ENCODE assay signal across 8 mouse cellular contexts in the genomic region with DNA sequence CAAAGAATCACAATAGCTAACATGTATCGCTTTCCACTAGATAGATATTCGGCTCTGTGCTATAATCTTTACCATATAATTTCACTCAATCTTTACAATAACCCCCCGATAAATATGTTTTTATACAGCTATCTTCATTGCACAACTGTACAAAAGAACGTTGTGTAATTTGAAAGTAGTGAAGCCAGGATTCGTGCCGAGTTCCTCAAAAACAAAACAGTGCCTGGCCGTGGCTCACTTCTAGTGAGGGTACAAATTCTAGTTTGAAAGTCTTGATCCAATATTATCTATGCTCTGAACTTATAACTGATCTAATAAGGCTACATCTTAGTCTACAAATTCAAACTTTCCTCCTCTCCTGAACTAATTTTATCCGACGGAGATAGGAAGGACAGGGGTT. TPM values are rescaled to one million over a fixed set of nuclear protein-coding genes. Genes with fewer than 3 reads are reported as not detected.
DNase-seq lines count a peak whose midpoint lies in the region; ATAC-seq and TF ChIP-seq lines count a peak whose summit lies in the region.

No protein-coding gene starts in this region.

- DNase-seq in liver, adult 2 months (ENCODE audit: extremely low read depth, low read depth, low spot score): peak; percentile 57
- DNase-seq in liver: no peak
- no peak for DNase-seq in limb, embryonic 11.5 days (ENCODE audit: low spot score)
- DNase-seq in testis, postnatal 10 days (ENCODE audit: low spot score): no peak
- DNase-seq in cerebellum, adult 8-10 months: no peak
- no peak for DNase-seq in adrenal gland, adult 8-10 months

- peaks cover 28% of the 10 kb centered on the region; the same call in 1 of the 2 replicates for H3K79me2 ChIP-seq in liver, adult 2 months (ENCODE audit: control insufficient read depth, insufficient read depth, low read length)

- H3K9me3 ChIP-seq in limb, embryonic 11.5 days (ENCODE audit: control insufficient read depth, low read length): no peaks in the 10 kb centered on the region
- no peaks in the 10 kb centered on the region for H3K9me3 ChIP-seq in neural tube, embryonic 14.5 days (ENCODE audit: control insufficient read depth, low read length)

- peak overlapping the region; percentile 94 for H3K4me3 ChIP-seq in liver, adult 2 months (ENCODE audit: insufficient read depth, low read depth, low read length)
- H3K4me3 ChIP-seq in limb, embryonic 11.5 days (ENCODE audit: low read depth, low read length): peak overlapping the region; percentile 72
- peak overlapping the region; percentile 93 for H3K4me3 ChIP-seq in neural tube, embryonic 14.5 days (ENCODE audit: low read depth, low read length)

- WGBS in liver, adult 2 months: 6% methylated on average over 9 of the region's 9 CpGs
- WGBS in limb, embryonic 11.5 days: 17% methylated on average over 9 of the region's 9 CpGs
- 14% methylated on average over 9 of the region's 9 CpGs for WGBS in neural tube, embryonic 14.5 days

- H3K36me3 ChIP-seq in liver, adult 2 months (ENCODE audit: control insufficient read depth, insufficient read depth, low read length): no peaks in the 10 kb centered on the region
- H3K36me3 ChIP-seq in limb, embryonic 11.5 days (ENCODE audit: control insufficient read depth, insufficient read depth, low read length): no peaks in the 10 kb centered on the region
- no peaks in the 10 kb centered on the region for H3K36me3 ChIP-seq in neural tube, embryonic 14.5 days (ENCODE audit: control insufficient read depth, insufficient read depth, low read length)

- TF ChIP-seq POLR2A in liver, adult 2 months (IDR thresholded peaks at IDR 0.05; ENCODE audit: extremely low read depth, insufficient read depth, low read length): no peak

- H3K4me2 ChIP-seq in limb, embryonic 11.5 days (ENCODE audit: low read depth, severe bottlenecking): peak overlapping the region; percentile 50
- H3K4me2 ChIP-seq in neural tube, embryonic 14.5 days (ENCODE audit: low read depth, low read length): peak overlapping the region; percentile 54

- peak; percentile 16; the same call in 1 of the 2 replicates for ATAC-seq in erythroblast, adult 5-6 weeks (replicated peaks; ENCODE audit: low FRiP score, poor library complexity, severe bottlenecking)
- no peak for ATAC-seq in limb, embryonic 11.5 days (ENCODE audit: insufficient number of reproducible peaks, low FRiP score, low TSS enrichment, low read depth)
- ATAC-seq in neural tube, embryonic 14.5 days (ENCODE audit: low read depth): no peak

- H3K27ac ChIP-seq in liver, adult 2 months (replicated peaks; ENCODE audit: insufficient read depth, low read depth, low read length): peak overlapping the region; percentile 86
- no peak overlapping the region for H3K27ac ChIP-seq in limb, embryonic 11.5 days (replicated peaks; ENCODE audit: low read depth, low read length)
- H3K27ac ChIP-seq in neural tube, embryonic 14.5 days (ENCODE audit: low read depth, low read length): peak overlapping the region; percentile 18; the same call in 1 of the 2 replicates

- peak overlapping the region; percentile 92 for H3K9ac ChIP-seq in liver, adult 2 months (ENCODE audit: low read depth, low read length)
- H3K9ac ChIP-seq in limb, embryonic 11.5 days (ENCODE audit: low read length): peak overlapping the region; percentile 76
- peak overlapping the region; percentile 58 for H3K9ac ChIP-seq in neural tube, embryonic 14.5 days (replicated peaks; ENCODE audit: low read depth, low read length)

- no peaks in the 10 kb centered on the region for H3K27me3 ChIP-seq in liver, adult 2 months (ENCODE audit: control insufficient read depth, insufficient read depth, low read length)
- no peaks in the 10 kb centered on the region for H3K27me3 ChIP-seq in limb, embryonic 11.5 days (ENCODE audit: control insufficient read depth, insufficient read depth, low read length)
- no peaks in the 10 kb centered on the region for H3K27me3 ChIP-seq in neural tube, embryonic 14.5 days (ENCODE audit: control insufficient read depth, insufficient read depth, low read length)

- no peak for TF ChIP-seq CTCF in liver, adult 2 months (IDR thresholded peaks at IDR 0.05; ENCODE audit: low read depth, low read length)

- H3K4me1 ChIP-seq in liver, adult 2 months (ENCODE audit: control insufficient read depth, insufficient read depth, low read length): peaks cover 9% of the 10 kb centered on the region; the same call in 1 of the 2 replicates
- no peaks in the 10 kb centered on the region for H3K4me1 ChIP-seq in limb, embryonic 11.5 days (ENCODE audit: control insufficient read depth, insufficient read depth, low read length)
- H3K4me1 ChIP-seq in neural tube, embryonic 14.5 days (ENCODE audit: control insufficient read depth, insufficient read depth, low read length): peaks cover 20% of the 10 kb centered on the region; the same call in 1 of the 2 replicates

RNA-seq across cellular contexts. Expression of gene Cdc40, which starts 0.8 kb away (rescaled TPM):
- total RNA-seq in liver, adult 2 months (2014; rRNA removed): 15.9 and 16.1 TPM in 2 replicates
- polyA plus RNA-seq in liver, adult 2 months (2012; rRNA removed): 11.1 and 12.8 TPM in 2 replicates
- total RNA-seq in erythroblast, adult 5-6 weeks (2015; ENCODE audit: low replicate concordance): 23.6 and 24.9 TPM in 2 replicates
- 13.5 and 16.2 TPM in 2 replicates for total RNA-seq in erythroblast, adult 5-6 weeks (2017; ENCODE audit: low replicate concordance)
- 39.8 and 44.2 TPM in 2 replicates for polyA plus RNA-seq in limb, embryonic 11.5 days (2014; fragmentation: Nextera tagmentation; extraction: Ambion mirVana)
- polyA plus RNA-seq in neural tube, embryonic 14.5 days (2014; fragmentation: Nextera tagmentation; extraction: Ambion mirVana): 26.5 and 29.7 TPM in 2 replicates
- total RNA-seq in adrenal gland, adult 8-10 months (2022): 10 to 100 TPM; 27.0 to 33.0 (median 28.7) TPM

RNA-seq across cellular contexts. Expression of gene Wasf1, which starts 0.9 kb away (rescaled TPM):
- 0.54 and 0.55 TPM in 2 replicates for total RNA-seq in liver, adult 2 months (2014; rRNA removed)
- 0.69 and 0.77 TPM in 2 replicates for polyA plus RNA-seq in liver, adult 2 months (2012; rRNA removed)
- total RNA-seq in erythroblast, adult 5-6 weeks (2015; ENCODE audit: low replicate concordance): not detected in 2 replicates
- total RNA-seq in erythroblast, adult 5-6 weeks (2017; ENCODE audit: low replicate concordance): not detected in 2 replicates
- 36.8 and 38.4 TPM in 2 replicates for polyA plus RNA-seq in limb, embryonic 11.5 days (2014; fragmentation: Nextera tagmentation; extraction: Ambion mirVana)
- 112 and 122 TPM in 2 replicates for polyA plus RNA-seq in neural tube, embryonic 14.5 days (2014; fragmentation: Nextera tagmentation; extraction: Ambion mirVana)
- 1 to 10 TPM; 4.1 to 6.9 (median 5.2) TPM for total RNA-seq in adrenal gland, adult 8-10 months (2022)
